Mouse (Mus musculus) embryo, embryonic 10.5 days (tissue): ENCODE results near the gene Paxbp1.
"Not testable (repeated sequence)": the region's sequence is repeated elsewhere in the genome, so short reads cannot be mapped to it uniquely, and the experiment has no call there.

Experiments used
- DNase-seq: peaks from one replicate; pipeline ENCODE4 v3.0.0-alpha.2; 2015; ENCODE audit warnings: low spot score

Paxbp1 gene

DNA sequence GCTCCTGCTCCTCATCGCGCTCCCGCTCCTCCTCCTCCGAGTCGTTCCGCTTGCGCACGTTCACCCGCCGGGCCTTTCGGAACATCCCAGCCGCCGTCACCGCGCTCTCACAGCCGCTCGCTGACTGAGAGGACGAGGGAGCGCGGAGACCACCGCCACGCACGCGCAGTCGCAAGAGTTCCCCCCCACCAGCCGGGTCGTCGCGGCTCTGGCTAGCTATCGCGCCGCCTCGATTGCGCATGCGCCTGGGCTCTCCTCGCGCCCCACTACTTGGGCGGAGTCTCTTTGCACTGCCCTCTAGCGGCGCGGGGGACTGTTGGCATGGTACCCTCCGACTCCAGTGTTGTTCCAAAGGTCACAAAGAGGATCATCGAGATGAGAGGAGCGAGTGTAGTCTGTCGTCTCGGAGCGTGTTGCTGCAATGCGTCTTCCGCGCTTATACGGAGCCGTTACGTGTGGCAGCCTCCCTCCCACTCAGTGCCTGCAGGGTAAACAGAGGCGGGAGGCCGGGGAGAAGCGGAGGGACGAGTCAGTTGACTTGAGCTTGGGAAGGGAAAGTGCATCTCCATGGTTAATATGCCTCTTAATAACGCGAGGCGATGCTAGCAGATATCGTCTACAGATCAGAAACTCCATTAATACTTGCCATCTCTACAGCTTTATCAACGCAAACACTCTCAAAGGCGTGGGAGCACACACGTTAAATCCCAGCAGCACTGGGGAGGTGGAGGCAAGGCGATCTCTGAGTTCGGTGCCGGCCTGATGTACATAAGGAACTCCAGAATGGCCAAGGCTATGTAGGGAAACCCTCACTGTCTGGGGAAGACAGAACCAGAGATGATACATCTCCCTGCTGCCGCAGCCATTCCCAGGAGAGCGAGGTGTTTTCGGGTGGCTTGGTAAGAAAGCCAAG, at the start of gene Paxbp1:
Paxbp1 (minus strand) TSS at position 274 of the 913 bp plus-strand sequence.
- DNase-seq: peak; percentile 100

GRCm38 (mm10) chr16:91086642-91087306, 42.4 kb upstream of the Paxbp1 start:
- DNase-seq: no peak

DNA sequence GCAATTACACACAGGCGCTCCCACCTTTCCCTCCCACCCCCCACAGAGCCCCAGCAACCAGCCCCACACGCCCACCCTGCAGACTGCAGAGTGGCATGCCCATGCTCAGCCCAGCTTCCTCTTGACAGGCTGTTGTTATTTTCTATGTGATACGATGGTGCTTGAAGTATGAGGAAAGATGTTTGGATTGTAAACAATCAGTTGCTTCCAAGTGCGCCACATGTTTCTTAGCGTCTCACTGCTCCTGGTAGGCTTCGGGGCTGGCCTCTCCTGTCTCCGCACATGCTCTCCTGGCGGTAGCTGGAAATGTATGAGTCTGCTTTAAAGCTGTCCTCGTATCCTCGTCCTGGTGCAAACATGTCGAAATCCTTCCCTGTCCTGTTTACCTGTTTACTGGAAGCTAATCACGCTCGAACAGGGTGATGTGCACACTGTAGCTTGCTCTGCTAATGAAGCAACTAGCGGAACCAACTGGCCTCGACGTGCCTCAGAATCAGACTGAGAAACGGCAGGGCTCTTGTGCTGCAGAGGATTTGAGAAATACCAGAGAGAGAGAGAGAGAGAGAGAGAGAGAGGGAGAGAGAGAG, 41.0 kb upstream of the Paxbp1 start:
- no peak for DNase-seq

GRCm38 (mm10) chr16:91084307-91085238, 40.2 kb upstream of the Paxbp1 start:
- no peak for DNase-seq

GRCm38 (mm10) chr16:91083002-91083646, 38.8 kb upstream of the Paxbp1 start:
- DNase-seq: no peak

DNA sequence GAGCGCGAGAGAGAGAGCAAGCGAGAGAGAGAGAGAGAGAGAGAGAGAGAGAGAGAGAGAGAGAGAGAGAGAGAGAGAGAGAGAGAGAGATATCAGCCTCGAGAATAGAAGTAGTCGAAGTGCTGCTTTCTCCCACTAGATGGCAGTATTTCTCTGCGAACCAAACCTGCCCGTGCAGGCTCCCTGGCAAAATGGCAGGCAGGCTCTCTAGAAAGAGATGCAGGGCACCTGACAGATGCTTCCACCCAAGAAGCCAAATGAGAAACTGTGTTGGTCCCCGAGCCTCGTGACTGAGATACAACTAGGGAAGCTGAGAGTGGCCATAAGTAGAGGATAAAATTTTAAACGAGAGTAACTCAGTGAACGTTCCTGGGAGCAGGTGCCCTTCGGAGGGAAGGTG, 37.2 kb upstream of the Paxbp1 start:
- DNase-seq: peak; percentile 86

GRCm38 (mm10) chr16:91076180-91076579, 31.8 kb upstream of the Paxbp1 start:
- DNase-seq: no peak

- DNase-seq: not testable (repeated sequence)
Observed at GRCm38 (mm10) chr16:91075423-91075822, 31.1 kb upstream of the Paxbp1 start.

DNA sequence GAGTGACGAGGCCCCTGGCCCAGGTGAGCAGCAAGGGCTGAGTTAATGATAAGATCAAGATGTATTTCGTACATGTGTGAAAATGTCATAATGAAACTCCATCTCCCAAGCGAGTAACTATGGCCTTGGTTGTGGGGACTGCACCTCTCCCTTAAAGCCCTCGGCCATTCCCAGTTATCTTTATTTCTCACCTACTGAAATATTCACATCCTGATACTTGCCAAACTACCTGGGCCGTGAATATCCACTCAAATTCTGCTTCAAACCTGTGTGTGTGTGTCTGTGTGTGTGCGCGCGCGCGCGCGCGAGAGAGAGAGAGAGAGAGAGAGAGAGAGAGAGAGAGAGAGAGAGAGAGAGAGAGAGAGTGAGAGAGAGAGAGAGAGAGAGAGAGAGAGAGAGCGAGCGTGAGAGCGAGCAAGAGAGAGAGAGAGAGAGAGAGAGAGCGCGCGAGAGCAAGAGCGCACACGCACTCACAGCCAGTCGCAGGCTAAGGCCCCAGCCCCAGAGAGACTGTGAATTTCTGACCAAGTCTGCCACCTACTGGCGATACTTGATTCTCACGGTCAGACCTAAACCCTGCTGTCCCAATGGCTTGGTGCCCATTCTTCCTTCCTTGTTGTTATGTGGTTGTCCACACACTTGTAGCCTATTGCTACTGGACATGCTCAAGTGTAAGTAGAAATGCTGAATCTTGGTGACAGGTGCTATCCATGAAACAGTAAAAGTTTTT, 29.0 kb upstream of the Paxbp1 start:
- peak; percentile 95 for DNase-seq

DNA sequence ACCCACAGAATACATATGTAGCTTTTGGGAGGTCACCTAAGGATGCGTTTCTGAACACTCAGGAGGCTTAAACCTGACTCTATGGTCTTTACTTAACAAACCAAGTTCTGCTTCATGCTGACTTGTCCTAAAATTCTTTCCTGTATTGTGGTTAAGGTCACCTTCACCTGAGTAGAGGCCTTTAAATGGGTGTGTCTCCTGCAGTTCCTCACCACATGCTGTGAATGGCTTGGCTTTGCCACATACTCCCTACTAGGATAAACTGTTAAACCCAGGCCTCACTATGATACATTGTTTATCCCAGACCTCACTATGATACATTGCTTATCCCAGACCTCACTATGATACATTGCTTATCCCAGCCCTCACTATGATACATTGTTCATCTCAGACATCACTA, 27.9 kb upstream of the Paxbp1 start:
- DNase-seq: no peak

DNA sequence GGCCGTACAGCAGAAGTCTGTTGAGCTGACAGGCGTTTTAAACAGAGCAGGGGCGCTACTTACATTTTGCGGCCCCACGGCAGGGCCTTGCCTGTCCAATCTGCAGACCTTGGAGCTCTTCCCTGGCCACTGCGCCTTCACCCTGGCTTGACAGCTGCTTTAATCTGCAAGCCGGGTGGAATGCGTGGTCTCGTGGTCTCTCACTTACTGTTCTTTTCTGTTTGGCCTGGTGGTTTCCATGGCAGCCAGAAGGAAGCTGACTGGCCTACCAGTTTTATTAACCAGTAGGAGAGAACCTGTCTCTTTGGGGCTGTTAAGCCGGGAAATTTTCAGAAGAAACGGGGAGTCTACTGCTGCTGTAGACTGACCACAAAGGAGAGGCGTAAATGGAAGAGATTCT, 24.6 kb upstream of the Paxbp1 start:
- peak; percentile 66 for DNase-seq

- DNase-seq: no peak
Observed at GRCm38 (mm10) chr16:91067122-91067521, 22.8 kb upstream of the Paxbp1 start.

- no peak for DNase-seq
Observed at GRCm38 (mm10) chr16:91064583-91065365, 20.4 kb upstream of the Paxbp1 start.

GRCm38 (mm10) chr16:91063786-91064185, 19.4 kb upstream of the Paxbp1 start:
- no peak for DNase-seq

DNA sequence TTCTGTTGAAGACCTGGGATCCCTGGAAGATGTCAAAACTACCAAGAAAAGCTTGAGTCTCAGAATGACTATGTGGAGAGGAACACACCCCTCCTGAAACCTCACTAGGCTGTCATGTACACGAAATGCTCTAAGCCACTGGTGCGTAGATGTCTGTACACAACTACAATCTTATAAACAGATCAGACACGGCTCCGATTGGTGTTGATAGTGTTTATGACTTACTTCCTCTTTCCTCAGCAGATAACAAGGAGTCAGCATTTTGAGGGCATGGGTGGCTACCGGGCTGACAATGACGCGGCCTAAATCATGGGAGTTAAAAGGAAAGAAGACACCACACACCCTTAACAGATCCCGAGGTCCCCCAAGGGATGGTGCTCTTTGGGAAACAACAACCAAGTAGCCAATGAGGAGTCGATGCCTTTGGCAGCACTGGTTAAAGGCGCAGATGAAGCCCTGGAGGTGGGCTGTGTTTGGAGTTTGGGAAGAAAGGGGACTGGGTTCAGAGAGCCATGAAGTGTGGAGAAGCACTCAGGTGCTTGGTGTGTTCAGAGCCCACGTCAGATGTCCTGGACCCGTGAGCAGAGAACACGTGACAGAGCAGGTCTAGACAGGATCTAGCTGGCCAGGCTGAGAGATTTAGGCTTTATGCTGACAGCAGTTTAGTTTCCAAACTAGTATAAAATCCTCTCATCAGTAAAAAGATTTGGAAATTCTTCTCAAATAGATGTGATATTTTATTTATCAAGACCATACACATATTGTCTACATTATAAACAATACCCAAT, 17.4 kb upstream of the Paxbp1 start:
- no peak for DNase-seq

GRCm38 (mm10) chr16:91057741-91058140, 13.4 kb upstream of the Paxbp1 start:
- DNase-seq: no peak

GRCm38 (mm10) chr16:91057261-91057660, 12.9 kb upstream of the Paxbp1 start:
- DNase-seq: no peak

DNA sequence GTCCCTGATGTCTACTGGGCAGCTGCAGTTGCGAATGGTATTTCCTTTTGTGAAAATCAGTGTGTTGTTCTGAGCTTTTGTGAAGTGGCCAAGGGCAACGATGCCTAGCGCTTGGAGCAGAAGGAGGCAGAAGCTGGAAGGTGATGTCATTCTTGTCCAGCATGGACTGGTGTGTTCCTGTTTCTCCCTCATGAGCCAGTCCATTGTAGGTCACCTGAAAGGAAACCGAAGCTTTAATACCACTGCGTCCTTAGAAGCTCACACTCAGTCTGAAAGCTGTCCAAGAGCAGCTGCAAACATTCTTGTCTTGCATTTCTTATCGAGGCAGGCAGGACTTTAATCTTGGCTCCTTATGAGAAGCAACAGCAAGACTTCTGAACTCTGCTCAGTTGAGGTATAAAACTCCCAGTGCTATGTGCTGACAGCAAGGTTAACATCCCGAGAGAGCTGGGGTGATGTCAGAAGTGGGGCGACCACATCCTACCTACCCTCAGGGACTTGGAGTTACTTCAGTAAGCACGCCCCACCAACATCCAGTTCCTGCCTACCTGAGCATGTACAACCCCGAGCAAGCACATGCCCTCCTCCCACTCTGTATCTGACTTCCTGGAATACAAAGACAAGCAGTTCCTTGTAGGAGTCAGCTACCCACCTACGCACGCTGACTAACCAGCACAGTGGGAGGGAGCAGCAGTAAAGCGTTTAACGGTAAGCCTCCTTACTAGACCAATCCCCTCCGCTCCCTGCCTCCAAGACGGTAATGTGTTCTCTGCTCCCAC, 11.9 kb upstream of the Paxbp1 start:
- no peak for DNase-seq
